In the genomic region with DNA sequence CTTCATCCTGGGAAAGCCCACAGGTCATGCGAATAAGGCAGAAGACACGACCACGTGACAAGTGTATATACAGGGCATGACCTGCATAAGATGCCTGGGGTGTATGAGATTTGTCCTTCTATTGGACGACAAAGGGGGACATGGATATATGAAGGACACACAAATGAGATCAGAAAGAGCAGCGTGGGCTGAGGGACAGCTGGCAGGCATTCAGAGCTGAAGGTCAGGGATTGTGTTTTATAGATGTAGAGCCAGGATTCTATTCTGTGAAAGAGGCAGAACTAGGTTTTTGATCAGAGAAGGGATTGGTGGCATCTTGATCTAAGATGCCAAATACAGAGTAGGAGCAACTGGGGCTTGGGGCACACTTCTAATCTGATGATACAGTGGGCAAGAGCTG, we compare ENCODE assay signal across 25 mouse cellular contexts. TPM values are rescaled to one million over a fixed set of nuclear protein-coding genes. Genes with fewer than 3 reads are reported as not detected.
"Had no signal": no experiment of that assay in that cellular context is flagged by ENCODE, and none has a peak within 500 bp of the region (broad histone marks: within the 10 kb centered on the region; RNA-seq: fewer than 3 reads in every experiment).

No protein-coding gene starts in this region.

- DNase-seq: gastrocnemius, postnatal 14 days; gastrocnemius, postnatal 36 days; heart, adult 11 months; heart, adult 2 months; heart, postnatal 14 days; heart, postnatal 36 days; kidney, adult 11 months; kidney, adult 8-10 months; kidney, postnatal 10 days; kidney, postnatal 25 days; kidney, postnatal 4 days; liver; liver, embryonic 13.5 days had no signal

RNA-seq across cellular contexts. Expression of a gene that starts 33.3 kb away (rescaled TPM):
- total RNA-seq: heart, postnatal 14 days; heart, postnatal 36 days; hematopoietic stem cell, adult 5-6 weeks had no signal
- polyA plus RNA-seq: gonadal fat pad, adult 2 months; heart, adult 2 months; heart, embryonic 11.5 days; heart, embryonic 13.5 days; heart, embryonic 15.5 days; heart, postnatal 0 days; intestine, embryonic 14.5 days; intestine, embryonic 16.5 days; limb, embryonic 10.5 days; limb, embryonic 12.5 days; liver, embryonic 11.5 days; liver, embryonic 13.5 days; liver, embryonic 15.5 days had no signal
